9 mouse cellular contexts compared by ENCODE assay signal in the genomic region with DNA sequence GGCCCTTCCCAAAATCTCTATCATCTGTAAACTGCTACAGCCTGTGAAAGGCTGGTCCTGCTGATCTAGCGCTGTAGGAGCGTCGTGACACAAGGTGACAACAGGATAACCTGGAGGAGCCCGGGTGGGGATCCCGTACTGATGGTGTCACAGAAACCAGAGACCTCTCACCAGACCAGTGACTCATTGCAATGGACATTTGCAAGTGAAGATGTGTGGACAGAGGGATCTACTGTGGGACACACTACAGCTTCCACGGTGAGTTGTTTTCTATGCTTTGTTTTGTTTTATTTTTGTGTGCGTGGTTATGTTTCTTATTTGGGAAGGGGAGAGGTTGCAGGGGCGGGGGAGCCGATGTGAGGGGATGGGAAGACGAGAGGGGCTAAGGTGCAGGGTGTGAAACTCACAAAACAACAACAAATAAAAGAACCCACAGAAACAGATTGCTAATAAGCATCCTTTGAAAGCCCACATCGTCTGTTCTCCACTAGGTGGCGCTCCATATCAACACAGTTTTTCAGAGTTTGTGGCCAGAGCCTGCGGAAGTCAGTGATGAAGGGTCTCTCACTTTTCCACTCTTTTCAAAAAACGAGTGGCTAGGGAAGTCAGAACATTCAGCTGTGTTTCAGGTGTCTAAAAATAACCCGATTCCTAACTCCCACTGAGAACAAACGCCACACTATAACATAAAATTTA.
DNase-seq lines count a peak whose midpoint lies in the region; ATAC-seq and TF ChIP-seq lines count a peak whose summit lies in the region.
"Had no signal": no experiment of that assay in that cellular context is flagged by ENCODE, and none has a peak within 500 bp of the region (broad histone marks: within the 10 kb centered on the region; RNA-seq: fewer than 3 reads in every experiment).

No protein-coding gene starts in this region.

- no peaks in the 10 kb centered on the region for H3K4me1 ChIP-seq in embryonic facial prominence, embryonic 14.5 days (ENCODE audit: control insufficient read depth, insufficient read depth, low read length)
- no peaks in the 10 kb centered on the region for H3K4me1 ChIP-seq in liver, postnatal 0 days (ENCODE audit: insufficient read depth)

- peak; percentile 5 for DNase-seq in CD4-positive, CD25-positive, alpha-beta regulatory T cell, adult 2 months (ENCODE audit: low read depth, low spot score)
- peak; percentile 3 to 9 for DNase-seq in urinary bladder, postnatal 36 days (ENCODE audit: low spot score in 2 of 2)
- no peak for DNase-seq in urinary bladder, adult 18-20 months (ENCODE audit: low spot score in 2 of 2)
- DNase-seq in embryonic facial prominence, embryonic 14.5 days (ENCODE audit: low spot score): peak; percentile 75
- DNase-seq in induced T-regulatory cell, adult 2 months (ENCODE audit: low read depth): peak; percentile 24
- DNase-seq in liver, postnatal 0 days: peak; percentile 26
- peak; percentile 57 for DNase-seq in right cerebral cortex, postnatal 4 days

- peak; percentile 79 for TF ChIP-seq CTCF in liver, postnatal 0 days (IDR thresholded peaks at IDR 0.05; ENCODE audit: low read depth)

- H3K4me3 ChIP-seq in embryonic facial prominence, embryonic 14.5 days (ENCODE audit: low read depth, low read length): no peak overlapping the region
- H3K4me3 ChIP-seq in liver, postnatal 0 days (ENCODE audit: low read depth, low read length): no peak overlapping the region
- H3K4me3 ChIP-seq: hindbrain, embryonic 15.5 days had no signal

- H3K9ac ChIP-seq in embryonic facial prominence, embryonic 14.5 days (ENCODE audit: low read depth, low read length): no peak overlapping the region
- H3K9ac ChIP-seq in liver, postnatal 0 days (replicated peaks): no peak overlapping the region
- H3K9ac ChIP-seq: hindbrain, embryonic 15.5 days had no signal

- no peak overlapping the region for H3K4me2 ChIP-seq in embryonic facial prominence, embryonic 14.5 days (ENCODE audit: low read depth, low read length)
- H3K4me2 ChIP-seq in liver, postnatal 0 days (ENCODE audit: low read depth, low read length): no peak overlapping the region
- H3K4me2 ChIP-seq: hindbrain, embryonic 15.5 days had no signal

- H3K9me3 ChIP-seq in embryonic facial prominence, embryonic 14.5 days (ENCODE audit: control insufficient read depth, low read length): no peaks in the 10 kb centered on the region
- H3K9me3 ChIP-seq in liver, postnatal 0 days (ENCODE audit: low read length): no peaks in the 10 kb centered on the region
- H3K9me3 ChIP-seq: hindbrain, embryonic 15.5 days had no signal

- no peaks in the 10 kb centered on the region for H3K27me3 ChIP-seq in embryonic facial prominence, embryonic 14.5 days (replicated peaks; ENCODE audit: control insufficient read depth, insufficient read depth, low read length)
- no peaks in the 10 kb centered on the region for H3K27me3 ChIP-seq in liver, postnatal 0 days (ENCODE audit: insufficient read depth, low read length)

- H3K36me3 ChIP-seq in embryonic facial prominence, embryonic 14.5 days (ENCODE audit: control insufficient read depth, insufficient read depth, low read length): no peaks in the 10 kb centered on the region
- H3K36me3 ChIP-seq in liver, postnatal 0 days (replicated peaks; ENCODE audit: insufficient read depth, low read length): no peaks in the 10 kb centered on the region
- H3K36me3 ChIP-seq: hindbrain, embryonic 15.5 days had no signal

- no peak overlapping the region for H3K27ac ChIP-seq in embryonic facial prominence, embryonic 14.5 days (replicated peaks; ENCODE audit: low read depth, low read length)
- H3K27ac ChIP-seq in liver, postnatal 0 days (ENCODE audit: low read depth): no peak overlapping the region
- H3K27ac ChIP-seq: hindbrain, embryonic 15.5 days had no signal

- WGBS in embryonic facial prominence, embryonic 14.5 days: 37% methylated on average over 16 of the region's 16 CpGs
- 38% methylated on average over 16 of the region's 16 CpGs for WGBS in liver, postnatal 0 days (ENCODE audit: insufficient replicate concordance)

- TF ChIP-seq EP300 in liver, postnatal 0 days (IDR thresholded peaks at IDR 0.05; ENCODE audit: low read depth): no peak

- no peak for ATAC-seq in CD4-positive, CD25-positive, alpha-beta regulatory T cell, adult 4 months
- ATAC-seq in embryonic facial prominence, embryonic 14.5 days (ENCODE audit: low read depth): no peak
- no peak for ATAC-seq in liver, postnatal 0 days

Comparison
In these comparisons a context has a peak if more than half of its experiments do, and no peak if none do; other contexts are left out.
1. DNase-seq: peak in CD4-positive, CD25-positive, alpha-beta regulatory T cell, adult 2 months (single experiment), urinary bladder, postnatal 36 days (2 of 2), embryonic facial prominence, embryonic 14.5 days (single experiment), induced T-regulatory cell, adult 2 months (single experiment), liver, postnatal 0 days (single experiment) and right cerebral cortex, postnatal 4 days (single experiment); none in urinary bladder, adult 18-20 months (0 of 2).